Mouse (Mus musculus) limb, embryonic 14.5 days (tissue): ENCODE data around the gene H2-Oa. TPM values are rescaled to one million over a fixed set of nuclear protein-coding genes. Genes with fewer than 3 reads are reported as not detected.

Source experiments
- ATAC-seq: fragments of 200-750 bp; cut with Nextera tagmentation; 2 replicates; pipeline ENCODE4 v1.8.0; 2017; ENCODE audit warnings: low read depth, moderate number of reproducible peaks, moderate TSS enrichment; ENCODE audit not compliant: low FRiP score
- DNase-seq: peaks from one replicate; pipeline ENCODE4 v3.0.0-alpha.2; 2015; ENCODE audit warnings: low spot score
- H3K27ac ChIP-seq: fragments of 300-500 bp; sonication (generic); replicated peaks from 2 replicates; pipeline ENCODE4 v1.5.1; 2014; ENCODE audit warnings: low read depth, mild to moderate bottlenecking, low read length, moderate library complexity, mixed read lengths
- H3K27me3 ChIP-seq: fragments of 300-500 bp; sonication (generic); 2 replicates; pipeline ENCODE4 v1.6.1; 2014; ENCODE audit warnings: low read length, mixed read lengths; ENCODE audit not compliant: control insufficient read depth, insufficient read depth
- H3K36me3 ChIP-seq: fragments of 300-500 bp; sonication (generic); 2 replicates; pipeline ENCODE4 v1.6.1; 2014; ENCODE audit warnings: mild to moderate bottlenecking, low read length, moderate library complexity, mixed read lengths; ENCODE audit not compliant: control insufficient read depth, insufficient read depth
- H3K4me1 ChIP-seq: fragments of 300-500 bp; sonication (generic); 2 replicates; pipeline ENCODE4 v1.6.1; 2014; ENCODE audit warnings: antibody characterized with exemption, low read length, mixed read lengths; ENCODE audit not compliant: control insufficient read depth, insufficient read depth
- H3K4me2 ChIP-seq: fragments of 300-500 bp; sonication (generic); replicated peaks from 2 replicates; pipeline ENCODE4 v1.6.1; 2014; ENCODE audit warnings: low read depth, mild to moderate bottlenecking, low read length, moderate library complexity; ENCODE audit not compliant: severe bottlenecking
- H3K4me3 ChIP-seq: fragments of 300-500 bp; sonication (generic); replicated peaks from 2 replicates; pipeline ENCODE4 v1.5.1; 2014; ENCODE audit warnings: low read length
- H3K9ac ChIP-seq: fragments of 300-500 bp; sonication (generic); 2 replicates; pipeline ENCODE4 v1.6.1; 2014; ENCODE audit warnings: mild to moderate bottlenecking, low read depth, low read length, moderate library complexity; ENCODE audit not compliant: severe bottlenecking
- H3K9me3 ChIP-seq: fragments of 300-500 bp; sonication (generic); 2 replicates; pipeline ENCODE4 v1.6.1; 2016; ENCODE audit warnings: low read length; ENCODE audit not compliant: control insufficient read depth
- POLR2A ChIP-seq: fragments of 200-500 bp; IDR thresholded peaks from 2 replicates; pipeline ENCODE4 v1.8.0; 2012; ENCODE audit warnings: inconsistent platforms, mild to moderate bottlenecking, moderate library complexity, borderline replicate concordance; ENCODE audit not compliant: insufficient read depth, insufficient read length; ENCODE audit errors: extremely low read depth
- WGBS: fragments of 180-500 bp; shearing (Covaris S2); extraction: QIAGEN DNeasy Blood & Tissue Kit; methylation state at CpG from one replicate; pipeline ENCODE4 v1.1.7; 2014; 5-methylcytosine and 5-hydroxymethylcytosine counted together
- polyA plus RNA-seq, 2 experiments: library from polyadenylated mRNA; depleted of rRNA in 1 of 2; stranded (reverse) in 1 of 2; unstranded in 1 of 2; fragments of >200 nt; fragmentation: Nextera tagmentation in 1 of 2; extraction: Ambion mirVana in 1 of 2; gene quantifications; 2 replicates each; pipeline versions ENCODE4 v1.2.1 to v1.2.3; 2012 to 2014

H2-Oa gene
- polyA plus RNA-seq, 2 experiments = 0.85 to 1.0 TPM

DNA sequence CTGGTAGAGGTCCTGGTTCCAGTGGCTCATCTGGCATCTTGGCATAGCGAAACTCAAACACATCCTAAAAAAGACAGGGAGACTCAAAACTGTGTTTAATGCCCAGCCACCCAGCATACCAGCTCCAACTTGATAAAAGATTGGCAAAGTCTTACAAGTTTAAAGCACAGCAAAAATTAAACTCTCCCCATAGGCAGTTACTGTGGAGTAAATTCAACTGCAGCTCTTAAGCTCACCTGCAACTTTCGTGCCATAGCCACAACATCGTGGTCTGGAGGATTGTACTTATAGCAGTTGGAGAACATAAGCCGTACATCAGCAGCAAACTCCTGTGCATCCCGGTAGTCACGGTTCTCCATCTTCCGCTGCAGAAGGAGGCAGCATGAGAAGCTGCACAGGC lies 22.0 kb downstream of the H2-Oa start:
- Histone ChIP-seq H3K36me3 (peaks cover 97% of the 10 kb centered on the region), H3K4me3 (no peak overlapping the region), H3K9me3 (no peaks in the 10 kb centered on the region), H3K4me1 (peaks cover 19% of the 10 kb centered on the region), H3K27me3 (no peaks in the 10 kb centered on the region), H3K4me2 (no peak overlapping the region), H3K9ac (no peak overlapping the region), H3K27ac (no peak overlapping the region)
- TF ChIP-seq POLR2A = no peak
- WGBS = 89% methylated on average over 7 of the region's 7 CpGs
- ATAC-seq = no peak
- DNase-seq = no peak

DNA sequence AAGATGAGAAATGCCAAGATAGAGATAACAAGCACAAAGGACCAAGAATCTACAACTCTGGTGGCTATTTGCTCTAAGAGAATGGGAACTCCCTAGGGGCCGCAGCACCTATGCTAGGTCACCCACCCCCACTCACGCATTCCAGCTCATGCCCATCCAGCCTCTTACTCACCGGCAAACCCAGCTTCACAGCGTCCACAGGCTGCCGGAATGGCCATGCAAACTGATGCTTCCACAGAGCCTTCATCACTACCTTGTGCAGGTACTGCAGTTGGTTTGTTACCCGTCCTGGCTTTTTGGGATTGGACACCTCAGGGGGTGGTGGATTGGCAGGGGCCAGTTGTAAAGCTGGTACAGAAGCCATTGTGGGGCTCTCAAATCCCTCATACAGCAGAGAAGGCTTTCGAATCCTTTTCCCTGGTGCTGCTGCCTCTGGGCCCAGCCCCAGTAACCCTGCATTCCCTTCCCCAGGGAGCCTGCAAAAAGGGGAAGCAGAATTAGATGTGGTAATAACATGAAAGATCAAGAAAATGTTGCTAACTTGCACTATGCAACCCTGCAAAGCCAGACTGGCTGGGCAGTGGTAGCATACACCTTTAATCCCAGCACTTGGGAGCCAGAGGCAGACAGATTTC lies 24.7 kb downstream of the H2-Oa start:
- WGBS = 33% methylated on average over 7 of the region's 7 CpGs
- Histone ChIP-seq H3K9me3 (no peaks in the 10 kb centered on the region), H3K9ac (peak overlapping the region; percentile 48), H3K4me3 (peak overlapping the region; percentile 100), H3K4me1 (peaks cover 19% of the 10 kb centered on the region), H3K27ac (no peak overlapping the region), H3K27me3 (no peaks in the 10 kb centered on the region), H3K36me3 (peaks cover 72% of the 10 kb centered on the region), H3K4me2 (peak overlapping the region; percentile 97)
- TF ChIP-seq POLR2A = no peak
- DNase-seq (no peak), ATAC-seq (no peak)

DNA sequence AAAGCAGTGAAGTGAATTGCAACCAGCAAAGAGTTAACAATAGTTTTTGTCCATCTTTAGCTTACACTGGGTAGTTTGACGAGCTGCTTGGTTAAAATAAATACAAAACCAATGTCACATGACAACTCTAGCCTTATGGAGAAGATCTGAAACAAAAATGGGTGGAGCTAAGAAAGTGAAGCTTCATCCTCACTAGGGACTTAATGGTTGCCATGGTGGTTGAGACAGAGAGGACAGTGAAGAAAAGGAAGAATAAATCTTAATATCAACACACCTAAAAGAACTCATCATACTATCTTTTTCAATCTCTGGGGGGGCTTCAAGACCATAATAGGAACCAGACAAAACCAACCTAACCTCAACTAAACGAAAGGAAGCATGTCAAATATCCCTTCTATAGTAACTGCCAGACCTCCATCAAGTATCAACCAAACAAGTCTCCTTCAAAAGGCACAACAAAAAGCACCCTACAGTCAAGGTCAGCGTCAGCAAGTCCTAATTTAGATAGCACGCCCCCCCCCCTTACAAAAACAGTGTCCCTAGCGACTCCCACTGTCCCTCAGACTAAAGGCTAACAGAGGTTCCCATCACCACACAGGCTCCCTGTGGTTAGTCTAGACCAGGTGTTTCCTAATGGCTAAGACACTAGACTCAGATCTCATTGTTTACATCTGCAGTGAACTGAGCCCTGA lies 25.4 kb downstream of the H2-Oa start:
- WGBS = 0% methylated on average over 5 of the region's 5 CpGs
- no peak overlapping the region for H3K27ac ChIP-seq
- peak overlapping the region; percentile 97 for H3K4me2 ChIP-seq
- peak overlapping the region; percentile 100 for H3K4me3 ChIP-seq
- DNase-seq (no peak), ATAC-seq (no peak)
- no peak for TF ChIP-seq POLR2A
- peaks cover 65% of the 10 kb centered on the region for H3K36me3 ChIP-seq
- H3K9ac ChIP-seq = peak overlapping the region; percentile 97
- no peaks in the 10 kb centered on the region for H3K27me3 ChIP-seq
- peaks cover 19% of the 10 kb centered on the region for H3K4me1 ChIP-seq
- H3K9me3 ChIP-seq = no peaks in the 10 kb centered on the region

DNA sequence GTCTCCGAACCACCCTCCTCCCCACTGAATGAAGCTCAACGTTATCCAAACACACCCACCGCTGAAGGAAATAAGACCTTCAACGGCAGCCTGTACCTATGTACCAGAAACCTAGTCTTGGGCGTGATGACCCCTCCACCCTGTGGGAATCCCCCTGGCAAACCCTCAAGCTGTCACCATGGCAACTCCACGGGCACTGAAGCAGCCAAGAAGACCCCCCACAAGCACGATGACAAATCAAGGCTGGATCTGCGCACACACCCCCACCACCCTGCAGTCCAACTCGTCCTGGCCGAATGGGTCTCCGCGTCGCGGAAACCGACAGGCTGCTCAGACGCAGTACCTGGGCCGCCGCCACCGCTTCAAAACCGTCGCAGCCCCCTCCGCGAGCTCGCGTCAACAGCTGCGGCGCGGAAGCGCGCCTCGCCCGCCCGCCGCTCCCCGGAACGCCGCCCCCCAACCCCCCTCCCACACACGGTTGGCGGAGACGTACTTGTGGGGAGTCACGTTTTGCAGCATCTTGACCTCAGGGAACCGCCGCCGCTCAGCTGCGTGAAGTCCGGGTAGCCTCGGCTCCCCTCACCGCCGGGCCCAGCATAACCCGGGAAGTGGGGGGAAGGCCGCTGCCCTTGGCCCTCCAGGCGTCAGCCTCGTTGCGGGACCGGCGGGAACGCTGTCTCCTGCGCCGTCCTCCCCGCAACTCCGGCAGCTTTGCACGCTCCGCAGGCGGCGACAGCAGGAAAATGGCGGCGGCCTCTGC lies 26.2 kb downstream of the H2-Oa start:
- peaks cover 57% of the 10 kb centered on the region for H3K36me3 ChIP-seq
- ATAC-seq = no peak
- peak overlapping the region; percentile 100 for H3K4me3 ChIP-seq

DNA sequence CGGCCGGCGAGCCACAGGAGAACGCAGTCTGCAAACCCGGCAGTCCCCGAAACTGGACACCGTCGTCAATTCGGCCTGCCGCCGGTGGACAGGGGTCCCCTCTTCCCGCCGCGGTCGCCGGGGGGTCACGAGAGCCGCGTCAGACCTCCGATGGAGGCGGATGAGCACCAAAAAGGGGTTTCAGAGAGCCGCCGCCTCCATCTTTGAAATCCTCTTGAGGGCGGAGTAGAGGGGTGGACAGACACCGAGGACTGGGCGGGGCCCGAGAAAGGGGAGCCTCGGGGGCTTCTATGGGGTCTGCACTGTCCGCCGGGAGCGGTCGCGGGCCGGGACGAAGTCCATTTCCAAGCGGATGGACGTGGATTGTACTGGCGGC lies 26.7 kb downstream of the H2-Oa start:
- no peak for DNase-seq

More for the DNA sequence above, 26.2 kb downstream of the H2-Oa start:
- Histone ChIP-seq H3K27ac (peak overlapping the region; percentile 78), H3K4me2 (peak overlapping the region; percentile 97), H3K27me3 (no peaks in the 10 kb centered on the region), H3K9ac (peak overlapping the region; percentile 97), H3K4me1 (peaks cover 19% of the 10 kb centered on the region), H3K9me3 (no peaks in the 10 kb centered on the region)
- DNase-seq = no peak
- under 1% methylated on average over 56 of the region's 67 CpGs for WGBS
- TF ChIP-seq POLR2A = no peak

More for the DNA sequence above, 26.7 kb downstream of the H2-Oa start:
- H3K9me3 ChIP-seq = no peaks in the 10 kb centered on the region
- H3K9ac ChIP-seq = peak overlapping the region; percentile 97
- peak overlapping the region; percentile 78 for H3K27ac ChIP-seq
- whole genome bisulfite sequencing = under 1% methylated on average over 28 of the region's 38 CpGs
- peaks cover 21% of the 10 kb centered on the region for H3K4me1 ChIP-seq
- peak overlapping the region; percentile 100 for H3K4me3 ChIP-seq
- no peak for TF ChIP-seq POLR2A
- peak; percentile 14 for ATAC-seq
- peak overlapping the region; percentile 97 for H3K4me2 ChIP-seq
- peaks cover 52% of the 10 kb centered on the region for H3K36me3 ChIP-seq
- no peaks in the 10 kb centered on the region for H3K27me3 ChIP-seq
